Mouse (Mus musculus): ENCODE measurements at regions not wholly inside any gene's neighbourhood (a gene's known extent, or its start where the extent isn't known, plus 50 kb on each side); places are given as distances from the start of the nearest gene placed in this dataset.

DNA sequence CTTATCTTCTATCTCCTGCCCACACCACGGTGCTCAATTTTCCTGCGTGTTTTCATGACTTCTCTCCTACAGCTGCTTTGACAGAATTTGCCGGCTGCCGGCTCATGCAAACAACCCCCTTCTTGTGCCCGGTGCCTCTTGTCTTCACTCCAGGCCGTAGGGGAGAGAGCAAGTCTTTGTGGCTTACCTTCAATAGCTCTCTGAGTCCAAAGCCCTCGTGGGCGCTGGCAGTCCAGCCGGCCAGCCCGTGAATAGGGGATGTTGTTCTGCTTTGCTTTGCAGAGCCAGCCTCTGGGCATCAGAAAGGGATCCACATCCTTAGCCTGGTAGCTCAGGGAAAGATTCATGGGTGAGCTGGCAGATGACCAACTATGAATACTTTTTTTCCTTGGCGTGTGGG, 173.9 kb downstream of the Gsdmc2 start:
- DNase-seq (ENCODE audit: low read depth, low spot score): peak; percentile 56

DNA sequence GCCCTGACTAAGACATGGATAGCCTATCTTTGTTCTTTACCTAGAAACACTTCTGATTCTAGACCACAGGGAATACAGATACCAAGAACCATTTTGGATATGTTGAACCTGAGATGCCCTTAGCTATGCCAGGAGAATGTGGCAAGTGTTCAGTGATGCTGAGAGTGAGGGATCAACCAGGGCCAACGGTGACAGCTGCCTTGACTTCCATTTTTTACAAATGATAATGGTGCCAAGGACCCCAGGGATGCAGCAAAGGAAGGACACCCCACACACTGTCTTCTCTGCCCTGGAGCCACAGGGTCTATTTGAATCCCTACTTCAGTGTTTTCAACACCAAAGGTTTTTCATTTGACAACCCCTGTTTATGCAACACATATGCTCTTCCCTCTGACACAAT, 174.4 kb downstream of the Gsdmc2 start:
- no peak for DNase-seq (ENCODE audit: low read depth, low spot score)

DNA sequence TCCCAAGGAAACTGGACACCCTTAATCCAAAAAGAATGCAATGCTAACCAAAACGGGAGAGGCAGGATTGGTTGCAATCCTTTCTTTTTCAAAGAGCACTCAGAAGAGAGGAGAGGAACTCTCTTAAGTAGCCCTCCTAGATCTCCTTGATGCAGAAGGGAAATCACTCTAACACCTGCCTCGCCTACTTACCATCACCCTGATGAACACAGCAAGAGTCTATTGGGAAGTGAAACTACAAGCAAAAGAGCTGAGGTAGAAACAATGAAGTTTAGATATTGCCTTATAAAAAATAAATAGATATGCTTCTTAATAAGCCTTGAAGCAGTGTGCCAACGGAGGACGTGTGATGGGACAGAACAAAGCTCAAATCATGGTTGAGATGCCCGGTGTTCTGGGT, 177.4 kb downstream of the Gsdmc2 start:
- DNase-seq (ENCODE audit: low read depth, low spot score): no peak

DNA sequence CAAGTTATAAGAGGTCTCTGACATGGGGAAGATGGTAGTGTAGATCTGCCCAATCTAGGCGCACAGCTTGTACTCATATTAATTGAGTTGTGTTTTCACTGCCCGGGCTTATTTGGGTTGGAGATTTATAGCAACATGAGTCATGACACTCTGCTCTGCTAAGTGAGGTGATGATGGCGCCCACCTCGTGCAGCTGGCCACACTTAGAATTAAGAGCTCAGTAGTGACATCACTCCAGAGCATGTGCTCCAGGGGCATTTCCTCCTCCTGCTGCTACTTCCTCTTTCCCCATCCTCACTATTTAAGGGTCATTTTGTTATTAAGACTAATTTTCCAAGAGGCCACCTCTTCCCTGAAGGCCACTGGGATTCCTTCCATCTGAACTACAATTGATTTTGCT, 179.5 kb downstream of the Gsdmc2 start:
- peak; percentile 50 for DNase-seq (ENCODE audit: low read depth, low spot score)

DNA sequence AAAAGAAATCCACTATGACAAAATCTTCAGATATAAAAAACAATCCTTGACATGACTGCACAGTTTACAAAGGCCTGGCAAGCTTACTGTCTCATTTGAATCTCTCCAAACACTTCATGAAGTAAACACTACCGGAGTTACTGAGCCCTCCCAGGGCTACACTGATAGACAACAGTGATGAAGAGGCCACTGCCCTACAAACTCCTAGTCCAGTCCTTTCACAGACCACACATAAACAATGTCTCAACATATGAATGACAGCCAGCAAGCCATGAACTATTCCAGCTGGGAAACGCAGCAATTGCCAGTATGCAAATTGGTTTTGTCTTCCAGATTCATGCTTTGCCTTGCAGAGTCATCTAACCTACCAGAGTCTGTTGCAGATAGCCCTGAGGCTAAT, 180.1 kb downstream of the Gsdmc2 start:
- no peak for DNase-seq (ENCODE audit: low read depth, low spot score)

DNA sequence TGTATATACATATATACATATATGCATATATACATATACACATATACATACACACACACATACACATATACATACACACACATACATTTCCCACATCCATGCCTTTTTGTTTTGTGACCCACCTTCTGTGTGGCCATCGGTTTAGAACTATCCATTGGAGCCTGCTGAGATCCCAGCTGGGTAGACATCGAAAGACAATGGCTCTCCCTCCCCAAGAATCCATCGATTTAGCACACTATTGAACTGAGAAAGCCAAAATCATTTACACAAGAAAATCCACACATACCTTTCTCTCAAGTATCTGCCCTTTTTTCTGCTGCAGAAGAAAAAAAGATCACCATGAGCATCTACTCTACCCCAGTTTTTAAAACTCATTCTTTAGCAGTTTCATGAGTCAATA, 182.8 kb downstream of the Gsdmc2 start:
- DNase-seq (ENCODE audit: low read depth, low spot score): no peak

DNA sequence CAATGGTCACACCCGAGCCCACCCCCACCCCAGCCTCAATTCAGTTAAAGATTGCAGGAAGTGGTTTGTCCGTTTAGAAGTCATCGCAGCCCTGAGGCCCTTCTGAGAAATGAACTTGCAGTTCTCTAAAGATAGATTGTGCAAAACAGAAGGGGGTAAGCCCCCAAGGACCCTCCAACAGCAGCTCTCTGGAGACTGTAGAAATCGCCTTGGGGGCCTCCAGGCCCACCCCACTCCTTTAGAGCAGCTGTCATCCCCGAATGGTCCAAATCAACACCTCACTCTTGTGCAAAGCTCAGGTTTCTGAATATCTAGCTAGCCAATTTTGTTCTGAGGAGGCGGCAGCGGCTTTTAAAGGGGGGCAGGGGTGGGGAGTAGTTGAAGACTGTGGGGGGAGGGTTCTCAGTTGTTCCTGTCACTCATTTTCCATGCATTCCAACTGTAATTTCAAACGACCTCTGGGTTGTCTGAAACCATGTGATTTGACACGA, 186.9 kb downstream of the Gsdmc2 start:
- DNase-seq (ENCODE audit: low read depth, low spot score): no peak

DNA sequence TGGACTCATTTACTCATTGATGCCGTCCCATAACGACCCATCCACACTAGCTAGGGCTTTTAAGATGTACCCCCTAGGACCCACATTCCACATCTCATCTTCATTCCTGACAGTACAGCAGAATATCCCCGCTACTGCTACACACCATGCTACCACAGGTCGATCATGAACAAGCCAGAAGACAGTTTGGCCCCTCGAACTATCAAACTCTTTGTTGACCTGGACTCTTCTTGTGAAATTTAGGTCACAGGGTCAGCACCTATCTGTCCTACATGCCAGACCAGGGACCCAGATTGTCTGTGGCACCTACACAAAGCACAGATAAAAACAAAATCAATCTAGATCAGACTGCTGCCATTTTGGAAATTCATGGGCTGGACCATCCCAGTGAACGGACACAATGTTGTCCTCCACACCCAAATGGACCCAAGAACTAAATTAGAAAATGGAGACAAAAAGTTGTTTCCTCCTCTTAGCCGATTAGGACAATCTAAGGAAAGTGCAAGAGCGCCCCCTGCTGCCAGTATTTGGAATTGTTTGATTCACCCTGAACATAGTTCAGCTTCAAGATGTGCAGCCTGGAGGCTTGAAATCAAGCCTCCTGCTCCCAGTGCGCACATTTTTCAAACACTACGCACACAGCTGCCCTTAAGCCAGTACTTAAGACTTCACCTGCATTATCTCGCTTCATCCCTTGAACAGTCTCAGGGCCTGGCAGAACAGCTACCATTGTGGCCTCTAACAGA, 192.6 kb downstream of the Gsdmc2 start:
- peak; percentile 82 for DNase-seq (ENCODE audit: low read depth, low spot score)

DNA sequence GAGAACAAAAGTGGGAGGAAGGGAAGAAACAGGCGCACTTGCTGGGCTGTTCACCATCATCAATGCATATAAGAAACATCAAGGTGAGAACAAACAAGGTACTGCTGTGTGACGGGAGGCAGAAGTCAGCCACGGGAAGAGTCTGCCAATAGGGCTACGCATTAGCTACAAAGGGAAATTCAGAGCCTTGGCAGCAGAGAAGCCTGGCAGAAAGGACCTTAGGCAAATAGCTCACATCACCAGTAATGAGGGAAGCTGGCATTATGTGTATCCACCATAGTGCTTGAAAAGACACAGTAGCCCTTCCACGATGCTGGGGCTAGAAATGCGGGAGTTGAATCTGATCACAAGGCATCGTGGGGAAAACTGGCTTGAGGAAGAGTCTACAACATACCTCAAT, 193.9 kb downstream of the Gsdmc2 start:
- no peak for DNase-seq (ENCODE audit: low read depth, low spot score)

DNA sequence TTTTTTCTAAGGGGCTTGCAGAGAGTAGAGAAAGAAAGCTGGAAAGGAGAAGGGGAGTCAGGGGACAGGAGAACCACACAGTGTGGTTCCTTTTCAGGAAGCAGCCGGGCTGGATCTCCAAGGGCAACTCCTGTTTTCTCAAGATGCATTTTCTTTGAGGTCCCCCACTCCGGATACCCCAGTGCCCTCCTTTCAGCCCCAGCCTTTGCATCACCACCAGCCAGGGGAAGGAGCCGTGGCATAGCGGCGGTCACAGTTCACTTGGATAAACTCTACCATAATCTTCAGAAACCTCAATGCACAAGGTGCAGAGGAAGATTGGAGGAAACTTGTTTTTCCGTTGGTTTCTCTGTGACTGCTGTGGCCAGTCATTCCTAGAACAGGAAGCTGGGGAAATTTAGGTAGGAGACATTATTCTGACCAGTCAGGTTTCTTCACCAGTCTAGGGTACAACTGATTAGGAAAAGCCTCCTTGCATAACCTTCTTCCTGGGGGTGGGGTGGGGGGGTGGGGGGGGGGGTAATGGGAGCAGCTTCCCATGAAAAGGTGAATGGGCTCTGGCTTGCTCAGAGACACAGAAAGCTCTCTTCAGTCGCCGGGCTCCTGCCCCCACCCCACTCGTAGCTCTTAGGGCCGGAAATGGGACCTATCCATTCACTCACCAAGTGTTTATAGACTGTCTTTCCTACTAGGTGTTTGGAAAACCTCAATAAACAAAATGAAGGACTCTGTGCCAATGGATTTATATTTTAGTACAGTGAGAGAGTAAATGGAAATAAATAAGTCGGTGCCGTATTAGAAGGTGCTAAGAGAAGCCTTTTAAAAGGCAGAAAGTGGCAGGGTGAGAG, 196.6 kb downstream of the Gsdmc2 start:
- DNase-seq (ENCODE audit: low read depth, low spot score): no peak

DNA sequence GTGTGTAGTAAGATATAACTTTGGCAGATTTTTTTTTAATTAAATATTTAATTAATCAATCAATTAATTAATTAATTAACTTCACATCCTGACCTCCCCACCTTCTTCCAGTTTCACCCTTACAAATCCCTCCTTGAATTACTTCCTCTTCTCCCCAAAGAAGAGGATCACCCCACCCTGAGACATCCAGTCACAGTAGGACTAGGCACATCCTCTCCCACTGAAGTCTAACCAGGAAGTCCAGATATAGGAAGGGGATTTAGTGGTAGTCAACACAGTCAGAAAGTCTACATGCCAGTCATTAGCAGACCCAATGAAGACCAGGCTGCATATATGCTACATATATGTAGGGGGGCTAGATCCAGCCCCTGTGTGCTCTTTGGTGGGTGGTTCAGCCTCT, 220.2 kb downstream of the Gsdmc2 start:
- no peak for DNase-seq (ENCODE audit: low read depth, low spot score)

DNA sequence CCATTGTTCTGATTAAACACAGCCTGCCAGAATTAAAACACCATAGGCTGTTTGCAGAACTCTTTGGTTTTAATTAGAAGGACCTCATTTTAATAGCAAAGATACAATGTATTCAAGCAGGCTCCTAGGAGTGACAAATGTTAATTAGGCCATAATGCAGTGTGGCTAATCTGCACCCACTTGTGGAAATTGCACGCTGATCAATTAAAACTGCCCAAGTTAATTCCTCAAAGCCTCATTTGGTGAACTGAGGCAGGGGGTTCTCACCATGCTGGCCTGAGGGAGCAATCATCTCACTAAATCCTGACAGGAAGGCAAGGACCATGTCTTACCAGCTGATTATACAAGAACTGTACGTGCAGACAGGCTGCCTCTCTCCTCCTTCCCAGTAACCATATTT, 220.7 kb downstream of the Gsdmc2 start:
- DNase-seq (ENCODE audit: low read depth, low spot score): no peak

DNA sequence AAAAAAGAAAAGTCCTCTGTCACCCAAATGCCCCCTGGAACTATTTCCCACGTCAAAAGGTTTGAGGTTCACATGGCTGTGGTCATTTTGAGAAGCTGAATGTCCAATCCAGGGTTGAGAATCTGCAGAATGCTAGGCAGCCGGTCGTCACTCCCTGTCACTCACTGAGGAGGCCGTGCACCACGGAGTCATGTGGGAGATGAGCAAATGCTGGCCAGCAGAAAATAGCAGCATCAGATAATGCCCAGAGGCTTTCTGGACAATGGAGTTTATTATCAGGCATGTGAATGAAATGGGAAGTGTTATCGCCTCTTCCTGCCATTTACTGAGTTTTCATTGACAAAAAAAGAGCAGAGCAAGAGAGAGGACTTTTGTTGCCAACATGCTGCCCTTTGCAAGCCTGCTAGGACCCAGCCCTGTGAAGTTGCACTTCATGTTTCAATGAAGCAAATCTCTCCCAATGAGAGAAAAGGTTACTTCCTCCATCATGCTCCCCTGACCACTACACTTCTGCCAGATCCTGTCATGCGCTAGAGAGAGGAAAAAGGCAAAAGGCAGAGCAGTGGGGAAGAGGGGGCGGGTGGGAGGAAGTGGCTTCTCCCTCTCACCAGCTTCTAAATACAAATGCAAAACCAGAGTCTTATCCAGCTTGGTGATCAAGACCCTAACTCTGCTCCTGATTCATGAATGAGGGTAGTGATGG, 228.3 kb downstream of the Gsdmc2 start:
- peak; percentile 74 for DNase-seq (ENCODE audit: low read depth, low spot score)

DNA sequence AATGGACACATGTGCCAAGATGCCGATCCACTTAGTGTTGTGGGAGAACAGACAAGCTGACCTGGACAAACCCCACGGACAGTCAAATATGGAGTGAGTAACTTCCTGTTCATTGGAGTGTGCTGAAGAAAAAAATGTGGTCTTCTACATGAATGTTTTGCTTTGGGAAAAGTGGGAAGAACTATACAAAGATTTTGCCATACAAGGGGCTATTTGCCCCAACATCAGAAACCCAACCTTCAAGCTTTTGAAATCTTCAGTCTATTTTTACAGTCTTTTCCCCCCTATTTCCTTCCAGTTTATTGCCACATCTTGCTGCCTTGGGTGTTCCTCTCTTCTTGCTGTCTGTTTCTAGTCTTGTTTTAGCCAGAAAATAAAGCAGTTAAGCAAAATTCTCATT, 230.8 kb downstream of the Gsdmc2 start:
- DNase-seq (ENCODE audit: low read depth, low spot score): no peak

DNA sequence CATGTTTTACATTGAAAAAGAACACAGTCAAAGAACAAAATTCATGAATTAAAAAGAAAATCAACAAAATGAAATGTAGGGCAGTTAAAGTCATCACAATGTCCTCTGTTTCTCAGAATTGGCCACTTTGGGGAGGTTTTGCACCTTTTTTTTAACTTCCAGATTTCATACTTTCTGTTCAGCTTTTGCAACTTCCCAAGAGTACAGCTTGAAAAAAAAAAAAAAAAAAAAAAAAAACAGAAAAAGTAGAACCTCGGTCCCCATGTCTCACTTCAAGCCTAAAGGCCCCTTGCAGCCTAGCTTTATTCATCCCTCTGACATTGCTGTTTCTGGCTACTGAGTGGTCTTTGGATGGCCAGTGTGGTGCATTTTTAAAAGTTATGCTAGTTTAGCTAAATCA, 231.9 kb downstream of the Gsdmc2 start:
- DNase-seq (ENCODE audit: low read depth, low spot score): no peak

DNA sequence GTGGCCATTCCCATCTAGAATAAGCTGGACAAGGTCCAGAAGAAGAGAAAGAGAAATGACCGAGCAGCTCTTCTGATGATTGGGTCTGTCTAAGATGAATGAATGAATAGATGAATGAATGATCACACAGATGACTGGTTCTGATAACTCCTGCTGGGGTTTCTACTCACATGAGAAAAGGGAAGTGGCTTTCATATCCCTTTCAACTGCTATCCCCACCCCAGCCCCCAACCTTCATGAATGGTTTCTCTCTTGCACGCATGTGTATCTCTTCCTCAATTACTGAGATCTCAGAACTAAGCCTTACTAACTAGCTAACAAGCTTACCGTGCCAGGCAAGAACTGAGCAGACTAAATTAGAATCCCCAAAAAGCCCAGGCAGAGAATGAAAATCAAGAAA, 233.8 kb downstream of the Gsdmc2 start:
- DNase-seq (ENCODE audit: low read depth, low spot score): no peak

DNA sequence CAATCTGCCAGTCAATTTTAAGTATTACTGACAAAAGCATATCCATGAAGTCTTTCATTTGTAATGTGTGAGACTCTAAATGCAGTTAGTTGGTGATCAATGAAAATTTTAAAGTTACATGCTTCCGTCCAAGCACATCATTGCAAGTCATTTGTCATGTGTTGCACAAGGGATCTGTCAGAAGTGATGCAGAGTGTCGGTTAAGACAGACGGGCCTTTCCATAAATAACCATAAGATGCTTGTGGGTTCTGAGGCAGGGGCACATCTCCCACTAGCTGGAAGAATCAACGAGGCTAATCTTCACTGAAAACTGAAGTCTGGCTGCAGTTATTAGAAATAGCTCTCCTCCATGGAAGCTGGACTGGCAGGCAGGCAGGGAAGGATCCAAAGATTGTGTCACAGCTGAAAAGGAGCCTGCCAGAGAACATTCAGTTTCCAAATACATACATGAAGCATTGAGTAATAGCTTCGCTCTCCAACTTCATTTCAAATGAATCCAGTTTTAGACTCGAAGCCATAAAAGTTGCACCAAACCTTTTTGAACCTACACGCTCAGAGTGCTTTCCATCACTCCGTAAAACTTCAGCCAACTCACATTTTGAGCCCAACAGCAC, 241.8 kb downstream of the Gsdmc2 start:
- no peak for DNase-seq (ENCODE audit: low read depth, low spot score)

DNA sequence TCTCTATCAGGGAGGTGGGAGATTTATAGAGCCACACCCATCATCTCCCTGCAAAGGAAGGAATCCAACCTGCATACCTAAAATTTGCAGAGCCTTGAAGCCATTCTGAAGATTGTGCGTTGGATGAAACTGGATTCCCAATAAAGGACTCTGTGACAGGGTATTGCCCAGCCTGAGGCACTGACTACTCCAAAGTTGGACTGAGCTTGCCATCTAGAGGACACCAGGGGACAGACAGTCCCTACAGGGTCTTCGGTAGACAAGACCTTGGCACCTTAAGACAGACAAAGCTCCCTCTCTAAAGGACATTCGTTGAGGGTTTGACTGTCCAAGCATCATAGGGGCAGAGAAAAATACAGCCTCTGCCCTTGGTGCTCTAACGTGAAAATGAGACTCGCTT, 243.4 kb downstream of the Gsdmc2 start:
- peak; percentile 60 for DNase-seq (ENCODE audit: low read depth, low spot score)

DNA sequence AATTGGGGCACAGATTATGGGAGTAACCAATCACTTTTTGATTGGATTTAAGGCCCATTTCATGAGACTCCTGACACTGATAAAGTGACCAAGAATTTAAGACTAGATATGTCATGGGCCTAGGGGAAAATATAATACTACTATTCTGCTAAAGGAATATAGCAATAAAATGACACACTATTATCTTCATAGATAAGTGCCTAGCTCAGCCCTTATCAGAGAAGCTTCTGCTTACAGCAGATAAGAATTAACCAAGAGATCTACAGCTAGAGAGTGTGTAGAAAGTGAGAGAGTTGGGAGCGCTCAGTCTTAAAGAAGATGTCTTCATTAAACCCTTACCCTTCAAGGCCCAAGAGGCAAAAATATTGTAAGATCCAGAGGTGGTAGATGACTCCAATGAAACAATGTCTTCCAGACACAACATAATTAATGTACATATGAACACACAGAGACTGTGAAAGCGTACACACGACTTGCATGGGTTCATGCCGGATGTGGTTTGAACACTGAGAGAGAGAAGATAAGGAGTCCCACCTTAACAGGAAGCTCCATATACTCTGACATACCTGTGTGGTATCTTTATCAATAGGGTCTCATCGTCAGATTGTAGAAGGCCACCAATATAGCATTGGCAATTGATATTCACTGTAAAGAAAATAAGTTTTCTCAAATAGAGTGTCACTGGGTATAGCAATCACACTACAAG, 252.1 kb downstream of the Gsdmc2 start:
- DNase-seq (ENCODE audit: low read depth, low spot score): no peak

DNA sequence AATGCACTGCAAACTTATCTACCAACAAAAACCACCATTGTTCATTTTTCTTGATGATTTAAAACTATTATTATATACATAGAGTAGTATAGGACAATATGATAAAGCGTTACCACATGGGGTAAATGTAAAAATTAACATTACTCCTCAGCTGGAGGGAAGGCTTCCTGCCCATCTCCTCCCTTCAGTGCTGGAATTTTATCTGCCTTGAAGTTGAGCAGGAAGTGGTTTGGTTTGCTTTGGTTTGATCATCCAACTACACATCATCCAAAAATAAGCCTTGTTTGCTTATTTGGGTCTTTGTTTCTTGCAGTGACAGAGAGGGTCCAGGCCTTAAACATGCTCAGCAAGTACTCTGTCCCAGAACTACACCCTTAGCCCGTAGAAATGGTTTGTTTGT, 285.7 kb downstream of the Gsdmc2 start:
- DNase-seq (ENCODE audit: low read depth, low spot score): no peak

DNA sequence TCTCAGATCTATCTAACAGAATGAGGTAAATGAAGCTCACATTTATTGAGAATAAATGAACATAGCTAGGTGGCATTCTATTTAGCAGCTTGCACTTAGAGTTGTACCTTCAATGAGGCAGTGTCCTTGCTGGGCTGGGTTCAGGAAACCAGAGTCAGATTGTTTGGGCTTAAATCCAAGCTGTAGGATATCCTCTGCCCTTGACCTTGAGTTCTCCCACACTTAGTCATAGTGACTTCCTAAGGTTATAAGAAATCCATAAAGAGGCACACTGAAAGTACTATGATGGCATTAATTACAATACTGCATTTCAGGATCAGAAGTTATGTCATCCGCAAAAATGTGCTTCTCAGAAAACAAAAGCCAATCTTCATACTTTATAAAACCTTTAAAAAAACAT, 286.3 kb downstream of the Gsdmc2 start:
- DNase-seq (ENCODE audit: low read depth, low spot score): no peak

Measured in brain, adult 2 months (tissue).